Mouse (Mus musculus) 3T3-L1 (cell line): Measurements from ENCODE around the gene Mdc1.

Experiments
- DNase-seq: peaks from one replicate; pipeline ENCODE4 v3.0.0-alpha.2; 2015; ENCODE audit warnings: low read depth, low spot score

Mdc1 gene

DNA sequence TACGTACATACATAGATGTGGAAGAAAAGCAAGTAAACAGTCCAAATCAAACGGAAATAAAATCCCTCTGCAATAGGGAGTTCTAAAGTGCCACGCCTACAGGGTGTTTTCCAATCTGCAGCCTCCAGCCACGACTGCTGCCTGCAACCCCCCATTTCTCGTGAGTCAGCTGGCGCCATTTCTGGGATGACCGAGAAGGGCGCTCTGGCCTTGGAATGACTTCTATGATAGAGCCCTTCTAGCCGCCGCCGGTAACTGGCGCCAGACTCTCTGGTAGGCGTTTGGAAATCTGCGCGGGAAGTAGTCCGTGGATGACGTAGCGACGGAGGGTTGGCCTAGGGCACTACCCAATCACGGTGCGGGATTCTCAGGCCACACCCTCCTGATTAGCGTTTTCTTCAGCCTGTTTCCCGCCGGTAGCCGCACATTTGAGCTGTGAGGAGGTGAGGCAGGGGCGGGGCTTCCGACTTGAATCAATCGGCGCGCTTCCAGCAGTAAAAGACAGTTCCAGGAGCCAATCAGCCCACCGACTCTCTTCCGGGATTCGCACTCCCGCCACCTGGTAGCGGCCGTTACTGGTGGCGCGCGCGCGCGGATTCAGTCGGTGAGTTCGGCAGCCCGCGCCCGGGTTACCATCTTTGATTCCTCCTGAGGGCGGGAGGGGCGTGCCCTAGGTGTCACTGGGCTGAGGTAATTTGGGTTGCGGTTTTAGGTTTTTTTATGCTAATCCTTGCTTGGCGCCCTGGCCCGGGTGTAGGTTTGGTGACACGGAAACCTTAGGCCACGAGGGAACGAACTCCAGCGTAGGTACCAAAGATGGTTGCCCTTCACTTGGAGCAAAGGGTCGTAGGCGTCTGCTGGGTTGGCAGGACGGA lies at the start of gene Mdc1:
TSS of gene Mdc1 (plus strand) at position 440 of the 875 bp plus-strand sequence.
- peak; percentile 100 for DNase-seq

DNA sequence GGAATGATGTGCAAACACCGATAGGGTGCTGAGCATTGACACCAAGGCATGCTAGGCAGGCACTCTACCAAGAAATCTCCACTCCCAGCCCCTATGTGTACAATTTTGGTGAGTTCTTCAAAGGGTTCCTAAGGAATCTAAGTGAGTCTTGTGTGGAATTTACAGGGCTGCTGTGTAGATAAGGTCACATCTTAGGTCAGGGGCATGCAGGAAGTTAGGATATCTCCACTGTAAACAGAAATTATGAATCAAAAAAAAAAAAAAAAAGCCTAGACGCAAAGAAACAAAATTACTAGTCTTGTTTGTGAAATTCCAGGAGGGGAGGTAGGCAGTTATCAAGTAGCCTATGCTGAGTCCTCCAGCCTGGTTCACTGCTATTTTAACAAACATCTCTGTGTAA lies 48.5 kb upstream of the Mdc1 start:
- DNase-seq = no peak

DNA sequence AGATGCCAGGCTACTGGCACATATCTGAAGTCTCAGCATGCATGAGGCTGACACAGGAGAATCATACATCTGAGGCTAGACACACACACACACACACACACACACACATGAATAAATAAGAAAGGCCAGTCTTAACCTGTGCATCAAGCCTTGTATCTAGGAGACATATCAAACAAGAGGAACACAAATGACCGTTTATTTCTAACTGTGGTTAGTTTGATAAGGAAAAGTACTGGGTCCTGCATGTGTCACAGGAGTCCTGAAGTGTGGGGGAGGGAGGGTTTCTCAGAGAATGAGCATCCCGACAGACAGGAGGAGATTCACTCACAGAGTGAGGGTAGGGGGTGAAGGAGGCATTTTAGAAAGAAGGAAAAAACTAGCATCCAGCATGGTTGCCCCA lies 46.2 kb upstream of the Mdc1 start:
- DNase-seq = no peak

DNA sequence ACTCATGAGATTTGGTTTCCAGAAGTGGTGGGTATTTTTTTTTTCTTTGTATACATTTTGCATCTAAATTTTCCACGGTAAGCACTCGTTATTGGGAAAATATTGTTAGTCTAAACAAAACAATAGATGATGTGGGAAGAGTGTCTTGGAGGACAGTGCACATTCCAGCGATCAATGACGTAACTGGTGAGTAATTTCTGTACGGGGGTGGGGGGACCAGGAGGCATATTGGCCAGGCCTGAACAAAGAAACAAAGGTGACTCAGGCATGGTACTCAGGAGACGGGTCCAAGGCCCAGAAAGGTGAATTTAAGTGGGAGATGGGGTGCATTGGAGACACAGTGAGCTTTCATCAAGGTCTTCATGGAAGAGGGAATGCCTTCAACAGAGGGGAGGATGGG lies 45.7 kb upstream of the Mdc1 start:
- peak; percentile 66 for DNase-seq

DNA sequence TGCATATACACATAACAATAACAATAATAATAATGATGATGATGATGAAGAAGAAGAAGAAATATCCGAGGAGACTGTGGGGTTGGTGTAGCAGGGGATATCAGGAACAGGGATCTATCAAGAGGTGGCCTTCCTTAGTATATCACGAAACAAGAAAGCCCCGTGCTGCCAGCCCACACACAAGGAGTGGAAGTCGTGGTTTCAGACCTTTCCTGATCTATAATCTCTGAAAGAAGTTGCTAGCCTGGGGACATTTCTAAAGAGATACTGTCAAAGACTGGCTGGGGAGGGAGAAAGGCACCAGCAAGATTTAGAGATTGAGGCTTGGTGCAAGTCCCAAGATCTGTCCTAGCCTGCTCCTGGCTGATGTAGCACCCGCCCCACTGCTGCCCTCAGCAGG lies 44.5 kb upstream of the Mdc1 start:
- DNase-seq = no peak

DNA sequence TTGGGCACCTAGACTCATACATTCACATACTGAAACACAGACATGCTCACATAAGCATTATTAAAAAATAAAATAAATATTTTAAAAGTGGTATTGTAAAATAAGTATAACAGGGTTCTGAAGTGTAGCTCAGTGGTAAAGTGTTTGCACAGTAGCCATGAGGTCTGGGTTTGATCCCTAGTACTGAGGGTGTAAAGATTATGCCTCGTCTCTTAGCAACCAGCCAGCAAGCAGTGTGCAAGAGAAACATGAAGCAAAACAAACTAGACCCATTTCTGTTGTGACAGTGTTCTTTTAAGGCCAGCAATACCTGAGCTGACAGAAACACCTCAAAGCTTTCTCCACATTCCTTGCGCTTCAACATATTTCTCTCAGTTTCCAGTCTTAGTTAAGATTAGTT lies 40.4 kb upstream of the Mdc1 start:
- no peak for DNase-seq

DNA sequence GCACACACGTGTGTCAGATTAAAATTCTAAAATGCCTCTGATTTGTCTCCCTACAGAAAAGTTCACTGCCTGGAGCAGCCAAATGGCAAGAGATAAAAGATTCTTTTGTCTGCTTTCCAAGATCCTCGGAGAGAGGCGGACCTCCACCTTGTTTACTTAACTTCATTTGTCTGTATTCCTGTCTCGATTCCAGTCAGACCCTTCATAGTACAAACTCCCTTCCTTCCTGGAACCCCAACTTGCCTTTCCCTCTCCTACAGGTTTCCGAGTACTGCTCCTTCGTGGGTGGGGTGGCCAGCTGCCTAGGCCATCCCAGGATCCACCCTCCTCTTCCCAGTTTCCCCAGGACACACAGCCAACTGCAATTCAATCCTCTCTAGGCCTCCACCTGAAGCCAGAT lies 38.3 kb upstream of the Mdc1 start:
- DNase-seq = no peak

DNA sequence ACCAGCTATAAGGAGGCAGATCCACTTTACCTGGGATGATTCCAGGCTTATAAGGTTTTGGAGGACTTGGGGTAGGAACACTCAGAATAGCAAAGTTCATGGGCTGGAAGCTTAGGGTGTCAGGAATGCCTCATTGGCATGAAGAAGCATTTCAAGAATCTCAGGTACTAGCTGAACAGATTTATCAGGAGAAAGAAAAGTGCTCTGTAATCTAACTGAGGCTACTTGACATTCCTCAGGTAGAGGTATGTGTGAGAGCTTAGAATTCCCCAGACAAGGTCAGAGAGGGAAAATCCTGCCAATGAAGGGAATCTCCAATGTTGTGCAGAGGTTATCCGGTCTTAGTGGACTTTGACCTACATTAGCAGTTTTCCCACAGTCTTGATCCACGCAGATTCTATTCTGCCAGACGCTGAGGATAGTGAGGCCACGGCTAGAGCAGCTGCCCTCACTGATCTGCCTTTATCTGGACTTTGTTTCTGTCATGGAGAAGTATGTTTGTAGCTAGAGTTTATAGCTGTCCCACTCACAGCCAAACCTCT lies 37.4 kb upstream of the Mdc1 start:
- DNase-seq = no peak

DNA sequence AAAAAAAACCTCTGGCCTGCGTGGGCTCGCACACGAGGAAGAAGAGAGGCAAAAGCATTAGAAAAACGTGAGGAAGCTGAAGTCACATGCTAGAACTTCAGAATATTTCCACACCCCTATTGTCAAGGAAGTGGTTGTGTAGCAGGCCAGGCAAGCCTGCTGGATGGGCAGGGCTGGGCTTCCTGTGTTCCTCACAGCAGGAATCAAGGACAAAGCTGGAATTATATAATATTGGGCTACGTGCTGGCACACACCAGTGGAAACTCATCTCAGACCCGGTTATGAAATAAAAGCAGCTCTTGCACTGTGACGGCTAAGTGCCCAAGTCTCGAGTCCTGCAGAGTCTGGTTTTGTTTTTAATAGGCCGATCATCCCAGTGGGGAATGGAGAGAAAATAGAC lies 33.2 kb upstream of the Mdc1 start:
- no peak for DNase-seq

DNA sequence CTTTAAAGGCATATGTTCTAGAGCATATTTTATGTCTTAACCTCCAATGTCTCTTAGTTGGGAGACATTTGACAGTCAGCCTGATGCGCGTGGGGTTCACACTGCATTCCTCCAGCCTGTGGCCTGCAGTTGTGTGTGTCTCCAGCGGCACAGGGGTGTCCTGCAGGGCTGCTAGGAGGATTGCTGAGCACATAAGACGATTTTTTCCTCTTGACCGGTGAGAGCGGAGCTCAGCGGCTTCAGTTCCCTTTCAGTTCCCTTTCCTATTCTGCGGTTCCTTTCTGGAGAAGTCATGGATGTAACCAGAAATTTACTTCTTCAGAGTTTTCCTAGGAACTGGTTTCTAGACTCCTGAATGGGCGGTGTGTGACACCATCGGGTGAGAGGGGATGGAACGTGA lies 31.9 kb upstream of the Mdc1 start:
- no peak for DNase-seq

DNA sequence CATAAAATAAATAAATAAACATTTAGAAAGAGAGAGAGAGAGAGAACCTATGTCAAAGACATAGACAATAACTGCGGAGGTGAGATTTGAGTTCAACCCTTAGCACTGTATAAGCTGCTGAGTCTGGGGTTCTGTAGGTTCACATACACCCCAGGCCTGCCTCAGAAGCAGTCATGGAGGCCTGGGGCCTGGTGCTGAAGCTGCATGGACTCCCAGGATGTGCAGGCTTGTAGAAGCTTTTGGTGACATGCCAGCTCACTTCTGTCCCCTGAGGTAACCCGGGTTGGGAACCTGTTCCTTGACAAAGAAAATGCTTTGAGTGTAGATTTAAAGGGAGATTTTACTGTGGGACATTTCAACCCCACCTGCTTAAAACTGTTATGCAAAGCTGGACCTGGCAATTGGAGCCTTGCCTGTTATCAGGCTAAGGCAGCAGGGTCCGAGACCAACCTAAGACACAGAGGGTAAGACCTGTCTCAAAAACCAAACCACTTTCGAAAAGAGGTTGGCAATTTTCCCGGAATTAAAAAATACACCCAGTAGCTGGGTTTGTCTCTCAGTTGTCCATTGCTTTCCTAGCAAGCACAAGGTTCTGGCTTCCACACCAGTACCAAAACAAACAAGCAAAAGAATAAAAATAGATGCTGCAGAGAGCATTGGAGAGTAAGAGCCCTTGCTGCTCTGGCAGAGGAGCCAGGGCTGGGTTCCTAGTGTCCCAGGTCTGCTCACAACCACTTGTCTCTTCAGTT lies 30.2 kb upstream of the Mdc1 start:
- DNase-seq = no peak

DNA sequence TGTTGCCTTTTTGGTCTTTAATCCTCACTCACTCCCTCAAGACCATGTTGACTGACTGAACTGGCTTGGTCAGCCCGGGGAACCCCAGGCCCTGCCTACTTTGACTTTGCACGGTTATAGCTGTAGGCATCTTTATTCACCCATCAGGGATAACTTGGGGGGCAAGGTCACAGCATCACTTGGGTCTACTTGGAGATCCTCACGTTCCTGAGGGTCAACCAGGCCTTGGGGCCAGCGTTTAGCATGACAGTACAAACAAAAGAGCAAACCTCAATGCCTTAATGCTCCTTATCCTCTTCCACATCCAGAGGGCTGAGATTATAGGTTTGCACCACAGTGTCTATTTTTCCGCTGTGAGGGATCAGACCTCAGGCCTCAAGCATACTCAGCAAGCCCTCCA lies 29.0 kb upstream of the Mdc1 start:
- no peak for DNase-seq

DNA sequence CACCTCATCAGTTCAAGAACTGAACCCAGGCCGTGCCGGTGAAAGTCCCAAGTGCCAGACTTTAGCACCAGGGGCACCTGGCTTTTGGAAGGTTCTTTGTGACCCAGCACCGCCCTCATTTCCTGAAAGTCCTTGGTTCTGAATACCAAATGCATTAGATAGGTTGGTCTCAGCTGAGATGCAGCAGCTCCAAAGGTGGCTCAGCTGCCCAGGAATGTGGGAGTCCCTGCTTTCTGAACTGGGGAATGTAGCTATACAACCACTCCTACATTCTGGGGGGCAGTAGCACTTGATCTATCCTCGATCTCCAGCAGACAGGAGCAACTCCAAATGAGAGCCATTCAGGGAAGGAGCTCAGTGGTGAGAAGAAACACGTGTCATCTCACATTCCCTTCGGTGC lies 28.6 kb upstream of the Mdc1 start:
- peak; percentile 80 for DNase-seq

DNA sequence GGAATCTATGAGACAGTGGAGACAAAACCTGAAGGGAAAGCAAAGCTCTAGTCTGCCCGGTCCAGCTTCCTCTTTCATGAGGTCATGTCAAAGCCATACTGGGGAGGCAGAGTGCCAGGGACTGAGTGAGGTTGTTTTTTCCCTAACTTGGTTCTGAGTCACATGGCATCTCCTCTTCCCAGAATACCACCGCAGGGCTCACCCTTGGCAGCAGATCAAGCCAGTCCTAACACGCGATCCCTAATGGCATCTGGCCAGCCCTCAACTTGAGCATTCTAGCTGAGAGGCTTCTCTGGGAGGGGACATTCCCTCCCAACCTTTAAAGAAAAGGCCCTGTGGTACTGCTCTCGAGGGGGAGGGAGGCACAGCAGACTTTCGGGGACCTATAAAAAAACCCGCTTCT lies 28.1 kb upstream of the Mdc1 start:
- DNase-seq = peak; percentile 100

DNA sequence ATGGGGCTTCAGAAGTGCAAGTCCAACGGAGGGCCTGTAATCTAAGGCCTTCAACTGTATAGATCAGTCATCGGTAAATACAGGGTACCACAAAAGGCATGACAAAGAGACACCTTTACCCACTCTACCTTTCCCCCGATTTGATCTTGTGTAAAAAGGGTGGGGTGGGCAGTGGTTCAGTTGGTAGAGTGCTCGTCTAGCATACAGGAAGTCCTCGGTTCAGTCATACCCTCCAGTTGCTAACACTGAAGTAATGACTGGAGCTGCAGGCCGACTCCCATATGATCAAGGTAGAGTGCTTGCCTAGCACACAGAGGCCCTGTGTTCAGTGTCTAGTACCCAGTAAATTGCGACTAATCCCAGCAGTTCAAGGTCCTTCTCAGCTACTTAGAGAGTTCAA lies 27.7 kb upstream of the Mdc1 start:
- peak; percentile 80 for DNase-seq

DNA sequence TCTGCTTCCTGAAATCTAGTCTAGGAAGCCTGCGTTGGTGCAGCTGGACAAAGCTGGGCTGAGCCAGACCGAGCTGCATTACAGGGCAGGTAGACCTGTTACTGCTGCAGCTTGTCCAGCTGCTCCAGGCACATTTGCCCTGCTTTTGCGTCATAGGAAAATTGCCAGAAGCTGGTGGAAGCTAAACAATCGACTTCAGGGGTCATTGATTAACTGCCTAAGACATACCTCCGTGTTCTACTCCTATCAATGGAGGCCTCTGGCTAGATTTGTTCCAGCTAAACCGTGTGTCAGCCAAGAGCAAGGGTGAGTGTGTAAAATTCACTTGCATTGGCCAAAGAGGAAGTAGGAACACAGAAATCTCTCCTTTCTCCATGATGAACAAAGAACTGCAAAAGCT lies 26.6 kb upstream of the Mdc1 start:
- no peak for DNase-seq

DNA sequence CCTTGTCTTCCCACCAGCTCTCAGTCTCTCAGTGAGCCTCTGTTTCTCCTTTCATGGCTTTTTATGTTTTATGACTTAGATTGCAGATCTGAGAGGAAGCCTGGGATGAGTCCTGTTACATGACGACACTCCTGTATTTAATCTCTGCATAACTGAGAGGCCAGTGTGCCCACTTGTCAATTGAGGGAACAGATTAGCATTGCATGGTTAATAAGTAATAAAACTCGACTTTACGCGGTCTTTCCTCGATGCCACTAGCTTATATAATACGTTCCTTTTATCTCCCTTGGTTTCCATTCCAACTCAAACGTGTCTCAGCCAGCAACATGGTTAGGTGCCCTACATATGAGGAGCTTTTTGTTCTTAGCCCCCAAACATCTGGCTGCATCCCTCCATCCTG lies 25.5 kb upstream of the Mdc1 start:
- DNase-seq = no peak

DNA sequence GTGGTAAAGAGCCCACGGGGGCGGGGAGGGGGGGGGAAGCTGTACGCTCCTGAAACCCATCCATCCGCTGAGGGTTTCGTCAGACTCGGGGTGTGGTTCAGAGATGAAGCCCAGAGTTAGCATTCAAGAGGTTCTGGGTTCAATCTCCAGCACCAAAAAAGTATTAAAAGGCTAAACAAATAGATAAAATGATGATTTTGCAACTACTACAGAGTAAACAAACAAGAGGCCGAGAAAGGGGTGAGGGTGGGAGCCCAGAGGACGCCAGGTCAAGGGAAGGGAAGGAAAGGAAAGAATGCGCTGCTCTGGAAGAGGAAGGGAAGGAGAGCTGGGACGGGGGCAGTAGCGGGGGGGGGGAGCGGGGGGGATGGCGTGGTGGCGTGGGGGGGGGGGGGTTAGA lies 24.6 kb upstream of the Mdc1 start:
- no peak for DNase-seq

DNA sequence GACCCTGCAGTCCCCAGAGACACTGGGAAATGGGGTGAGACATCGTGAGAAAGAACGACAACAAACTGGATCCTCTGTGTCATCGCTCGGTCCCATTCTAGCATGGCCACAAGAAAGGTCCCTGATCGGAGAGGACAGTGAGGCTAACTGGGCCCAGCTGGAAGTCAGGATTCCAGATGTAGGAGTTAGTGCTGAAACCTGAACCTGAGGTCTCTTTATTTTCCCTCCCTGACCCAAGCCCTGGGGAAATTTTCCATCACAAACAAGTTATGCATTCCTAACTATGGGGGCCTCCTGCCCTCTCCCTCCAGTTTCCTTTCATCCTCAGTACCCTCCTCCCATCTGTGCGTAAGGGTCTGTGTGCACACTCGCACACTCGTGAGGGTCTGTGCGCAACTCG lies 24.1 kb upstream of the Mdc1 start:
- no peak for DNase-seq

DNA sequence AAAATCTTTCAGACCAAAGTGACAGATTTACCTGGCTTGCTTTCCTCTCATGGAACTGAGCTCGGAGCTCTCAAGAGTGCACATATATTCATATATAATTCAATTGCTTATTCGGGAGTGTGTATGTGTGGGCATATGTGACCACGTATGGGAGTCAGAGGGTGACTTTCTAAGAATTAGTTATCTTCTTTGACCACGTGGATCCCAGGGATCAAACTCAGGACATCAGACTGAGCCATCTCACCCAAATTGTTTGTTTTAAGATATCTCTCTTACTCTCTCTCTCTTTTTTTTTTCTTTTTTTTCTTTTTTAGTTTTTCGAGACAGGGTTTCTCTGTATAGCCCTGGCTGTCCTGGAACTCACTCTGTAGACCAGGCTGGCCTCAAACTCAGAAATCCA lies 21.2 kb upstream of the Mdc1 start:
- DNase-seq = no peak

DNA sequence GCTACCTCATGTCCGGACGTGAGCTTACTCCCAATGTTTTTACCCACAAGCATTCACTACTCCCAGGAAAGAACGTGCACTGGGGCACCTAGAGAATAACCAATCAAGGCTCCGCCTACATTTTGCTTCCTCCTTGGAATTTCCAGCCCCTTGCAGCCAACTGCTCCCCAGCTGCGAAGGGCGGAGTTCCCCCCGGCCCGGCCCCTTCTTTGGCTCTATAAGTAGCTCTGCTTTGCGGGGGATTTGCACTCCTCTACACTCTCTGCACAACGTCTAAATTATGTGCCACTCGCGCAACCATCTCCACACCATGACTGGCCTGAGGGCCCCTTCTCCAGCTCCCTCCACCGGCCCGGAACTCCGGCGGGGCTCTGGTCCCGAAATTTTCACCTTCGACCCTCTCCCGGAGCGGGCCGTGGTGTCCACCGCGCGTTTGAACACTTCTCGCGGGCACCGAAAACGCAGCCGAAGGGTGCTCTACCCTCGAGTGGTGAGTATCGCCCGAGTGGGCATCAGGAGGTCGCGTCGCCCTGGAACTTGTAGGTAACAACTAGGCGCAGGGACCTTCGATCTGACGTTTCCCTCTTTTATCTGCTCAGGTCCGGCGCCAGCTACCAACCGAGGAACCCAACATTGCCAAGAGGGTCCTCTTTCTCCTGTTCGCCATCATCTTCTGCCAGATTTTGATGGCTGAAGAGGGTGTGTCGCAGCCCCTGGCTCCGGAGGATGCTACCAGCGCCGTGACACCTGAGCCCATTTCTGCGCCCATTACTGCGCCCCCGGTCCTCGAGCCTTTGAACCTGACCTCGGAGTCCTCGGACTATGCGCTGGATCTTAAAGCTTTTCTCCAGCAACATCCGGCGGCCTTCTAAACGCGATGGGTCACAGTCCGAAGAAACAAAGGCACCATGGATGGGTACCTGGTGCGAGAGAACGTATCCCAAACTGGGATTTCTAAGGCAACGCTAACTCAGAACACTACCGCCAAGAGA lies 19.6 kb upstream of the Mdc1 start, which contains the start of gene Ier3:
TSS of gene Ier3 (plus strand) at position 246 of the 992 bp plus-strand sequence.
- peak; percentile 95 for DNase-seq

DNA sequence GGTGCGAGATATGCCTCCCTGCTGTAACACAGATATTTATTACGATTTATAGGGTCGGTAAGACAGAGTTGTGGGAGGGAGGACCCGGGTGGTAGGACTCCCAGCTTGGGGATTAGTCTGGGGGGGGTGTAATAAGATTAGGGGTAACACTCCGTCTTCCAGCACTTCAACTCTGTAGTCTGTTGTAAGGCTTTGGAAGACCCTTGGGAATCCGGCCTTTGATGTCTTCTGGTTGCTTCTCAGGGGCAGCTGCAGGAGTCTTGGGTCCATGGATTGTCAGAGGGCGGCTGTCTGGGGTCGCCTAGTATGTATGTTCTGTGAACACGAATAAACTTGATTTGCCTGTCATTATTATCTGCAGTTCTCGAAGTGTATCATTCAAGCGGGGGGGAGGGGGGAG lies 18.8 kb upstream of the Mdc1 start:
- no peak for DNase-seq
